Mouse (Mus musculus): ENCODE data around the gene Akap8l. TPM values are rescaled to one million over a fixed set of nuclear protein-coding genes. Genes with fewer than 3 reads are reported as not detected.
A peak's percentile ranks its signal among the peaks of the same experiment; 100 is the strongest.

The Akap8l gene
- polyA plus RNA-seq, 1 experiment from 2014 or later, result 79.0 TPM

DNA sequence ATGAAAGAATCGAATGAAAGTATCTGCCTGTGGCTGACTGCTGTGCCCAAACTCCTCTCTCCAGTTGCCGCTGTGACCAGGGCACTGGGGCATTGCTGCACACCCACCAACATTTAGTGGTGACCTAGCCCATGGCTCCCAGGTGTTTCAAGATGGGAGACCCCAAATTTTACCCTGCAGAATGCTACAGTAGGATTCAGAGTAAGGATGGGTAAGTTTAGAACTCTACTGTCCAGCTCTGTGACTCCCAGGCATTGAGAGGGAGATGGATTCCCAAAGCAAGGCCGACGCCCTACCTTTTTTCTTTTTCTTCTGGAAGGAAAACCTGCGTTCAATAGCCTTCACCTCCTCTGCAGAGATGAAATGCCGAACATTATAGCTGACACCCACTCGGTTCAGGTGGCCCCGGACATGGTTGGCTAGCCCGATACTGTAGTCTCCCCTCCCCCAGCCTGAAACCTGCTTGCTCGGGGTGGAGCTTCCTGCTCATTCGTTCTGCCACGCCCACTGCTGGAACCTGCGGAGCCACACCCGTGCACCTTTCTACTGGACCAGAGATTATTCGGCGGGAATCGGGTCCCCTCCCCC, 18.7 kb upstream of the Akap8l start:
- peaks cover 6% of the 10 kb centered on the region for H3K36me3 ChIP-seq (replicated peaks)
- peaks cover 4% of the 10 kb centered on the region; the same call in 1 of the 2 replicates for H3K27me3 ChIP-seq (ENCODE audit: poor library complexity, severe bottlenecking)
- H3K9me3 ChIP-seq, result no peaks in the 10 kb centered on the region
- H3K4me3 ChIP-seq, result peak overlapping the region; percentile 48
- 7% methylated on average over 13 of the region's 17 CpGs for WGBS
- H3K4me1 ChIP-seq, result peaks cover 19% of the 10 kb centered on the region
- no peak for DNase-seq (ENCODE audit: extremely low spot score, low spot score)
- peak overlapping the region; percentile 78 for H3K27ac ChIP-seq

DNA sequence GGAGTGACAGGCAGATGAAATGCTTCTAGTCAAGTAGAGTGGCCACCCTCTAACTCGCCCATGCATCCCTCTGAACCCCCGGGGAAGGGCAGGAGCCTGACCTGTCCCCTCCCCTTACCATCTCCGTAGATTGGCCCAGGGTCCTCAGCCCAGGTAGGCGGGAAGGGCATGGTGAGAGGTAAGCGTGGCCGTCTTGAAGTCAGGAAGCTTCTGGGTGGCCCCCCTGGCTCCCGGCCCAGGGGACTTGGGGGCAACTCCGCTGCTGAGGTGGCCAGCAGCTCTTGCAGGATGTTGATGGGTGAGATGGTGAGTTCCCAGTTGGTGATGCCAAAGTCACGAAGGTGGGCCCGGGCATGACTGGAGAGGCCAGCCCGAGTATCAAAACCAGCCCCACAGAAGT, 17.3 kb upstream of the Akap8l start:
- H3K4me3 ChIP-seq, result peak overlapping the region; percentile 14; the same call in 1 of the 2 replicates
- H3K36me3 ChIP-seq (replicated peaks), result peaks cover 8% of the 10 kb centered on the region
- H3K9me3 ChIP-seq, result no peaks in the 10 kb centered on the region
- H3K27ac ChIP-seq, result no peak overlapping the region
- WGBS, result 87% methylated on average over 11 of the region's 11 CpGs
- H3K4me1 ChIP-seq, result peaks cover 29% of the 10 kb centered on the region
- peaks cover 4% of the 10 kb centered on the region; the same call in 1 of the 2 replicates for H3K27me3 ChIP-seq (ENCODE audit: poor library complexity, severe bottlenecking)
- peak; percentile 13 for DNase-seq (ENCODE audit: extremely low spot score, low spot score)

DNA sequence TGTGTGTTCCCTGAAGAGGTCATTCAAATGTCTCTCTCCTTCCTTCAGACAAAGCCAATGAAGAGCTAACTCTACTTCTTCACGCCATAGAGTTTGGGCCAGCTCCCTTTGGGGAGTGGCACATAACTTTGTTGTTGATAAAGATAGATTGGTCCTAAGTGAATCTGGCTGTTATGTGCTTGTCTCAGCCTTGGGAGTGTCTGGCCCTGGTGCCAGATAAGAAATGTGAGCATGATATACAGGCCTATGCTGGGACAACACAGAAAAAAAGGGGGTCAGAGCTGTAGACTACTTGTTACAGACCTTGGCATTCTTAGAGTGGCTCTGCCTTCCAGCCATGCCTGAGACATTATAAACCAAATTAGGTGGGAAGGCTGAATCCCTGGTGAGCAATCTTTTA, 14.9 kb upstream of the Akap8l start:
- Histone ChIP-seq H3K9me3 (no peaks in the 10 kb centered on the region), H3K4me3 (peak overlapping the region; percentile 96; the same call in 1 of the 2 replicates)
- WGBS, result 78% methylated on average over 1 of the region's 1 CpGs

DNA sequence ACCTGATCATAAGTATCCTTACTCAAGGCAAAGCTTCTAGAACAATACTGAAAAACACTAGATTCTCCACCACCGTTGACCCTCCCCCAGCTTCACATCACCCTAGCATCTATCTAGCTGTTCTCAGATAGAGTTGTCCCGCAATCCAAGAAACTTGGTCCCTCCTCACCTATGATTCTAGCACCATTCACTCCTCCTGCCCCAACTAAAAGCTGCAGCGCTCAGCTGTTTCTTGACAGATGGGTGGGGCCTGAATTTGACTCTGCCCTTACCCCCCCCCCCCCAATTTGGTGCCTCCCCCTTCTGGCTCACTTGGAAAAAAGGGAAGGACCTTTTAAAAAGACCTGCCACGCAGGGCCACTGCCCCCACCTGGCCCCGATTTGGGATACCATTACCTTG, 14.4 kb upstream of the Akap8l start:
- WGBS, result 66% methylated on average over 5 of the region's 5 CpGs

More for the DNA sequence above, 14.9 kb upstream of the Akap8l start:
- Histone ChIP-seq H3K36me3 (replicated peaks) (peaks cover 32% of the 10 kb centered on the region), H3K4me1 (peaks cover 45% of the 10 kb centered on the region), H3K27me3 (ENCODE audit: poor library complexity, severe bottlenecking) (peaks cover 4% of the 10 kb centered on the region; the same call in 1 of the 2 replicates), H3K27ac (peak overlapping the region; percentile 97; the same call in 1 of the 2 replicates)
- peak; percentile 14 for DNase-seq (ENCODE audit: extremely low spot score, low spot score)

DNA sequence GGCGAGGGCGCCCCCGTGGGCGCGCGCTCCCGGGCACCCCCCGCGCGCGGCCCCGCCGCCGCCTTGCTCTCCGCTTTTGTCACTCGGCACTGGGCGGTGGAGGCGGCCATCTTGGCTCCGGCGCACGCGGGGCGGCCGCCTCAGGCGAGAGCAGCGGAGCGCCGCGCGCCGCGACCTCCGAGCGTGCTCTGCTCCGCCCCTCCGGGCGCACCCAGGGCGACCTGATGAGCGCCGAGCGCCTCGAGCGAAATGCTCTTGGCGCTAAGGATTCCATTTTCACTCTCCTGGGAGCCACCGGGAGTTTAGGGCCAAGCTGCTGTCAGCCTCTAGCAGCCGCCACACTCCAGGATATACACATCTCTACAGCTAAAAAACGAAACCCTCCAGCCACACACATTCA, 13.9 kb upstream of the Akap8l start:
- Histone ChIP-seq H3K36me3 (replicated peaks) (peaks cover 42% of the 10 kb centered on the region), H3K9me3 (no peaks in the 10 kb centered on the region), H3K27ac (peak overlapping the region; percentile 97), H3K27me3 (ENCODE audit: poor library complexity, severe bottlenecking) (peaks cover 4% of the 10 kb centered on the region; the same call in 1 of the 2 replicates), H3K4me1 (peaks cover 45% of the 10 kb centered on the region), H3K4me3 (peak overlapping the region; percentile 96)
- WGBS, result under 1% methylated on average over 43 of the region's 47 CpGs
- peak; percentile 85 for DNase-seq (ENCODE audit: extremely low spot score, low spot score)

More for the DNA sequence above, 14.4 kb upstream of the Akap8l start:
- H3K27ac ChIP-seq, result peak overlapping the region; percentile 97
- peak overlapping the region; percentile 96 for H3K4me3 ChIP-seq
- peaks cover 4% of the 10 kb centered on the region; the same call in 1 of the 2 replicates for H3K27me3 ChIP-seq (ENCODE audit: poor library complexity, severe bottlenecking)
- no peak for DNase-seq (ENCODE audit: extremely low spot score, low spot score)
- H3K9me3 ChIP-seq, result no peaks in the 10 kb centered on the region
- H3K4me1 ChIP-seq, result peaks cover 45% of the 10 kb centered on the region
- H3K36me3 ChIP-seq (replicated peaks), result peaks cover 37% of the 10 kb centered on the region

DNA sequence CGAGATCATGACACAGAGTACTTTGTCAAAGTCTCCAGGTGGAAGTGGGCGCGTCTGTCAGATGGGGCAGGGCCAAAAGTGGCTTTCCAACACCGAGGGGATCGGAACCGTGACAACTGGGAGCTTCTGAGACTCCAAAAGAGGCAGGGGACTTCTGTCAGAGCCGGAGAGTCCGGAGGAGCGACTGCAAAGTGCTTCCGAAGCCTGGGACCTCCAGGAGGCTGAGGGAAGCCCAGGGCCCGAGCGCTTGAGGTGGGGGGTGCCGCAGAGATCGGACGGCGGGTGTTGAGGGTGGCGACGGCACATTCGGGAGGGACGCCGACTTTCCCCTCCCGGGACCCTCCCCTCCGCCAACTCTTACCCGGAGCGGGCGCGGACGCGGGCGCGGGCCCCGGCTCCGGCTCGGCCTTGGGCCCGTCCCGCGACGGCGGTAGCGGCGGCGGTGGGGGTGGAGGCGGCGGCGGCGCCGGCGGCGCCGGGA, 13.5 kb upstream of the Akap8l start:
- peaks cover 4% of the 10 kb centered on the region; the same call in 1 of the 2 replicates for H3K27me3 ChIP-seq (ENCODE audit: poor library complexity, severe bottlenecking)
- peak overlapping the region; percentile 97 for H3K27ac ChIP-seq
- peak; percentile 40 for DNase-seq (ENCODE audit: extremely low spot score, low spot score)
- WGBS, result 1% methylated on average over 31 of the region's 50 CpGs
- peaks cover 41% of the 10 kb centered on the region for H3K4me1 ChIP-seq
- H3K9me3 ChIP-seq, result no peaks in the 10 kb centered on the region
- H3K36me3 ChIP-seq (replicated peaks), result peaks cover 47% of the 10 kb centered on the region
- peak overlapping the region; percentile 96 for H3K4me3 ChIP-seq

DNA sequence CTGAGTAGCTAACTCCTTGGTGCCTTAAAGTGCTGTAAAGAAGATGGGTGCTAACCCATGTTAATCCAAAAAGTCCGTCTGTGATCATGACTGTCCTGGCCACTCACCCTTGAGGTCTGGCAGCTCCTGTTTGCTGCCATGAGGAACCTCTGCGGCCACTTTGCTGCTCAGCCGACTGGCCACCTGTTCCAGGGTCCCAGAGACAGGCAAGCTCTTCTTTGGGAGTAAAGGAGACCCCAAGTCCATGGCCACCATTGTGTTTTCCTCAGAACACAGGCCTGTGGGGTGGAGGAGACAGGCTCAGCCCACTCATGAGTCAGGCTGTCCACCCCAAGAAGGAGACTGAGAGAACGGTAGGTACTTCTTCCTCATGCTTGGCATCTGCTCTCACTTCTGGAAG, 12.3 kb upstream of the Akap8l start:
- Histone ChIP-seq H3K9me3 (no peaks in the 10 kb centered on the region), H3K4me3 (peak overlapping the region; percentile 96), H3K27me3 (ENCODE audit: poor library complexity, severe bottlenecking) (peaks cover 2% of the 10 kb centered on the region; the same call in 1 of the 2 replicates), H3K27ac (peak overlapping the region; percentile 97; the same call in 1 of the 2 replicates), H3K4me1 (peaks cover 35% of the 10 kb centered on the region), H3K36me3 (replicated peaks) (peaks cover 58% of the 10 kb centered on the region)
- WGBS, result 89% methylated on average over 4 of the region's 4 CpGs
- DNase-seq (ENCODE audit: extremely low spot score, low spot score), result peak; percentile 13

DNA sequence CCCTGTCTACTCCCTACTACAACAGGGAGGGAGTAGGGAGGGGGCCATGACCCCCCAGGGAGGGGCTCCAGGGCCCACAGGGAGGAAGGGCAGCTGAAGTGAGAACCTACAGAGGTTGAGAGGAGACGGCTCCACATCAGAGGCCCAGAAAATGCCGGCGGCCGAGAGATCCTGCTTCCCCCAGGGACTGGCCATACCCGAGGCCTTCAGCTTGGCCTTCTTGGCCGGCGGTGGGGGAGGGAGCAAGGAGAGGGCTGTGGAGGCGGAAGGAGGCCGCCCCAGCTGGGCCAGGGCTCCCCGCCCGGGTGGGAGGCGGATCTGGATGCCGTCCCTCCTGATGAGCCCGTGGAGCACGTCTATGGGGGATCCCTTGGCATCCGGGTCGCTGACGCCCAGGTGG, 9.5 kb upstream of the Akap8l start:
- DNase-seq (ENCODE audit: extremely low spot score, low spot score), result peak; percentile 14
- H3K9me3 ChIP-seq, result no peaks in the 10 kb centered on the region
- peaks cover 83% of the 10 kb centered on the region for H3K36me3 ChIP-seq (replicated peaks)
- H3K4me1 ChIP-seq, result peaks cover 31% of the 10 kb centered on the region
- no peak overlapping the region; the same call in 1 of the 2 replicates for H3K4me3 ChIP-seq
- H3K27me3 ChIP-seq (ENCODE audit: poor library complexity, severe bottlenecking), result no peaks in the 10 kb centered on the region
- 90% methylated on average over 18 of the region's 18 CpGs for WGBS
- H3K27ac ChIP-seq, result no peak overlapping the region

DNA sequence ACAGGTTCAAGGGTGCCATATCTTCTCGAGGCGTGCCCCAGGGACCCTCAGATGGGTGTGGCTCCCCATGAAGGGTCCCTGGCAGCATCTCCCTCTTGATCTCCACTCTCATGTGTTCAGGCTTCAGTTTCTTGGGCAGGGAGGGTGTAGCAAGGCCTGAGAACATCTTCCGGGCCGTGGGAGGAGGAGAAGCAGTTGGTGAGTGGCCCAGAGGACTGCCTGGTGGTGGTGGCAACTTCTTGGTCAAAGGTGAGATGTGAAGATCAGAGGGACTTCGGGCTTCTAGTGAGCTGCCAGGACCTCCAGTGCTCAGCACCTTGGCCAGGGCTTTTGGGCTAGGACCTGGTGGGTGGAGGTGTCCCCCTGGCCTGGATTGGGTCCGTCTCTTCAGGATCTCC, 8.5 kb upstream of the Akap8l start:
- Histone ChIP-seq H3K36me3 (replicated peaks) (peaks cover 90% of the 10 kb centered on the region), H3K4me1 (peaks cover 25% of the 10 kb centered on the region), H3K4me3 (no peak overlapping the region), H3K27ac (no peak overlapping the region), H3K9me3 (no peaks in the 10 kb centered on the region), H3K27me3 (ENCODE audit: poor library complexity, severe bottlenecking) (no peaks in the 10 kb centered on the region)
- DNase-seq (ENCODE audit: extremely low spot score, low spot score), result peak; percentile 14
- WGBS, result 96% methylated on average over 6 of the region's 6 CpGs

DNA sequence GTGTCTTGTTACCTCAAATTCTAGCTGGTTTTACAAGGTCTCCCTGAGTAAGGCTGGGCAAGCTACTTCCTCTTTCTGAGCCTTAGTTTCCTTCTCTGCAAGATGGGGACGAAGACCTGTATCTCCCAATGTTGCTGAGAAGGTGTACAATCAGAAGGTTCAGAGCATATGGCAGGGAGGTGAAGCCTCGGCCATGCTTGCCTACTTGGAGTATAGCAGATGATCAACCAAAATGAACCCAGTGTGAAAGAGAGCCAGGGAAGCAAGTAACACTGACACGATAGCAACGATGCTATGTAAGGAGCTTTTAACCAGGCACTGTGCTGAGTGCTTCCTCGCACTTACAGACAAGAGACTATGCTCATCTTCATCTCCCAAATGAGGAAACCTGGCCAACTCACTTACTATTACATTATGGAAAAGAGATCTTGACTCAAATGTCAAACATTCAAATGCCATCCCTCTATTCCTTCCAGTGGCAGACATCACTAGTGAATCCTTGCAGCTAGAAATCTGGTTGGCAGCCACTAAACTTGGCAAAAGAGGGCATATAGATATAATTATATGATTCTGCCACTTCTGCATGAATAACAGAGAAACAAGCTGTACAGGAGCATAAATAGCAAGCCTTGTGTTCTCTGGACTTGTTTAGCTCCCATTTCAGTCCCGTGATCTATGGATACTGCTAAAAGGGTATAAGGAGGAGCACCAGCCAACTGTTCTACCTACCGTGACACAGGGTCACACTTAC, 8.0 kb upstream of the Akap8l start:
- H3K36me3 ChIP-seq (replicated peaks), result peaks cover 96% of the 10 kb centered on the region
- no peak overlapping the region for H3K27ac ChIP-seq
- 93% methylated on average over 7 of the region's 7 CpGs for WGBS
- H3K4me1 ChIP-seq, result peaks cover 22% of the 10 kb centered on the region
- no peaks in the 10 kb centered on the region for H3K9me3 ChIP-seq
- no peak overlapping the region for H3K4me3 ChIP-seq
- no peak for DNase-seq (ENCODE audit: extremely low spot score, low spot score)
- H3K27me3 ChIP-seq (ENCODE audit: poor library complexity, severe bottlenecking), result no peaks in the 10 kb centered on the region

DNA sequence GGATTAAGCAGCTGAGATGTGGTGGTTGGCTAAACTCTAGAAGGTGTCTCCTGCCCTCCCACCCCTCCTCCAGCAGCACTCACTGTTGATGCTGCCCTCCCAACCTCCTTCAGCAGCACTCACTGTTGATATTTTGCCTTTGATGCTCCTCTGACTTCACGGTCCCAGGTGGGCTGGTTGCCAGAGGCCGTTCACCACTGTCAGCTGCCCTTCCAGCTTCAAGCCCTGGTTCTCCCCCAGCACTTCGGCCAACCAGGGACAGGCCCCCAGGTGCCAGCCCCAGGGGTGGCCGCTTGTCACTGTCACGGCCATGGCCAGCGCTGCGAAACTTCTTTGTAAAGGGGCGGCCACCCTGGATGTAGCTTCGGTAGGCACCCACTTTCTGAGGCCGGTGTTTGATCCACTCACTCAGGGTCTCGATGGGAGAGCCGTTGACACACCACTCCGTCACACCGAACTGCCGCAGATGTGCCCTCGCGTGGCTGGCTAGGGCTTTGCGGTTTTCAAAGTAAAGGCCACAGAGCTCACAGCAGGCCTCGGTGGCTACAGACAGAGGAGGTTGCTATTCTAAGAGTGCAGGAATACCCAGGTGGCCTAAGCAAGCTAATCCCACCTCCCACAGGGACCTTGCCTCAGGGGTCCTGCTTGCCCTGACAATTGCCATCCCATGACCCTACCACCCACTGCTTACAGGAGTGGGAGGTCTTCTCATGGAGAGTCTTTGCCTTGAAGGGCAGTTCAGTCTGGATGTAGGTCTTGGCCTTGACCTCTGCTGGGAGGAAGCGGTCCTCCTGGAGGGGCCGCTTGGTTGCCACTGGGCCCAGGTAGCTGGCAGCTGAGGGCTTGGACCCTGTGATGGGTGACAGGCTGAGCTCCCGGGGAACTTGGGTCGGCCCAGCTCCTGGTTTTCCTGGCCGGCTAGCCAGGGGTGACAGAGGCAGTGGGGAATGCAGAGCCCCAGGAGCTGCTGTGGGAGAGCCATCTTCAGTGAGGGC, 6.7 kb upstream of the Akap8l start:
- no peak for DNase-seq (ENCODE audit: extremely low spot score, low spot score)
- 92% methylated on average over 24 of the region's 24 CpGs for WGBS
- no peaks in the 10 kb centered on the region for H3K27me3 ChIP-seq (ENCODE audit: poor library complexity, severe bottlenecking)
- H3K4me3 ChIP-seq, result no peak overlapping the region; the same call in 1 of the 2 replicates
- peaks cover 89% of the 10 kb centered on the region for H3K36me3 ChIP-seq (replicated peaks)
- H3K4me1 ChIP-seq, result peaks cover 13% of the 10 kb centered on the region; the same call in 1 of the 2 replicates
- H3K9me3 ChIP-seq, result no peaks in the 10 kb centered on the region
- no peak overlapping the region for H3K27ac ChIP-seq

DNA sequence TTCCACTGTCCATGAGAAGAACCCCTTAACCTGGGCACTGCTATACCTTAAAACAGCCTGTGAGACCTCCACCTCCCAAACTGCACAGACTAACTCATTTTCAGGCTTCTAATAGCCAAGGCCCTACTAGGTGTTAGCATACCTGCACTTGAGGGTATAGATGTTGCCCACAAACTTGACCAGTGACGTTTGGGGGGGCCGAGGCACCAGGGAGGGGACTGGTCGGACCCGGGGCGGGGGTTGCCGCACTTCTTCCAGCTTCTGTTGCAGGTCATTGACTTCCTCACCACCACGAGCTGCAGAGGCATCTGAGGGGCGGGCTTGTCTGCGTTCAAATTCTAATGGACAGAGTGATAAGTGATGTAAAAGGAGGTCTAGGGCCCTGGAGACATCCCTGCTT, 5.9 kb upstream of the Akap8l start:
- Histone ChIP-seq H3K27me3 (ENCODE audit: poor library complexity, severe bottlenecking) (no peaks in the 10 kb centered on the region), H3K36me3 (replicated peaks) (peaks cover 82% of the 10 kb centered on the region), H3K4me3 (no peak overlapping the region; the same call in 1 of the 2 replicates), H3K4me1 (peaks cover 7% of the 10 kb centered on the region; the same call in 1 of the 2 replicates), H3K27ac (no peak overlapping the region), H3K9me3 (no peaks in the 10 kb centered on the region)
- DNase-seq (ENCODE audit: extremely low spot score, low spot score), result no peak
- 89% methylated on average over 9 of the region's 9 CpGs for WGBS

Data from forebrain, embryonic 10.5 days (tissue).